In the genomic region with DNA sequence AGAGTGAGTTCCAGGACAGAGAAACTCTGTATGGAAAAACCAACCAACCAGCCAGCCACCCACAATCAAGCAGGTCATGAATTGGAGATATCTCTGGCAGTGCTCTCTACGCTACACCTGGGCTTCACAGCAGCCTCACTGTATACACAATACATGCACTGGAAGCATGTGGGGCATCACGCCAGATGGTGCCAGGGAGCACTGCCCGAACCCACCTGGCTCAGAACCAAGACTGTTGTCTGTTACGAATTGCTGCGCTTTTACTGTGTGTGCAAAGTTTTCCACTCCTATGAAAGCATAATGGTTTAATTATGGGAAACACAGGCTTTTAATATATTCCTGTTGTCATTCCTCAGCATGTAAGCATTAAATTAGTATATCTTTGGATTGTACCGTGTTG, we compare ENCODE assay signal across 16 mouse cellular contexts.
"Had no signal": no experiment of that assay in that cellular context is flagged by ENCODE, and none has a peak within 500 bp of the region (broad histone marks: within the 10 kb centered on the region; RNA-seq: fewer than 3 reads in every experiment).

No protein-coding gene starts in this region.

- ATAC-seq: midbrain, embryonic 16.5 days had no signal

- H3K4me2 ChIP-seq: limb, embryonic 13.5 days; liver, embryonic 13.5 days; midbrain, embryonic 12.5 days; stomach, embryonic 15.5 days had no signal

- H3K9ac ChIP-seq: limb, embryonic 13.5 days; liver, embryonic 13.5 days; midbrain, embryonic 12.5 days; stomach, embryonic 15.5 days had no signal

- DNase-seq: kidney, adult 2 months; kidney, postnatal 25 days; layer of hippocampus, adult 9-11 months; liver, embryonic 13.5 days; lung, adult 2 months; lung, postnatal 14 days; spleen, adult 18-20 months; thymus, postnatal 25 days had no signal

- H3K4me1 ChIP-seq: liver, embryonic 13.5 days; midbrain, embryonic 12.5 days; stomach, embryonic 15.5 days had no signal

- H3K4me3 ChIP-seq: layer of hippocampus, adult 2 months; left cerebral cortex, adult 2 months; limb, embryonic 13.5 days; liver, embryonic 13.5 days; midbrain, embryonic 12.5 days; stomach, embryonic 15.5 days had no signal

- H3K9me3 ChIP-seq: limb, embryonic 13.5 days; liver, embryonic 13.5 days; midbrain, embryonic 12.5 days; stomach, embryonic 15.5 days had no signal

- H3K36me3 ChIP-seq: limb, embryonic 13.5 days; liver, embryonic 13.5 days; midbrain, embryonic 12.5 days; stomach, embryonic 15.5 days had no signal

- H3K27ac ChIP-seq: kidney, postnatal 0 days; layer of hippocampus, adult 2 months; left cerebral cortex, adult 2 months; limb, embryonic 13.5 days; liver, embryonic 13.5 days; macrophage; midbrain, embryonic 12.5 days; stomach, embryonic 15.5 days had no signal

- H3K27me3 ChIP-seq: limb, embryonic 13.5 days; liver, embryonic 13.5 days; midbrain, embryonic 12.5 days; stomach, embryonic 15.5 days had no signal
